Mouse (Mus musculus) cerebellum, postnatal 36 days (tissue): ENCODE measurements at regions not wholly inside any gene's neighbourhood (a gene's known extent, or its start where the extent isn't known, plus 50 kb on each side); places are given as distances from the start of the nearest gene placed in this dataset.
"Not testable (repeated sequence)": the region's sequence is repeated elsewhere in the genome, so short reads cannot be mapped to it uniquely, and the experiment has no call there.

ENCODE experiments used
- DNase-seq, 2 experiments: peaks; one replicate each; pipeline ENCODE4 v3.0.0; 2021 to 2022; ENCODE audit warnings: mixed read lengths in 2 of 2

DNA sequence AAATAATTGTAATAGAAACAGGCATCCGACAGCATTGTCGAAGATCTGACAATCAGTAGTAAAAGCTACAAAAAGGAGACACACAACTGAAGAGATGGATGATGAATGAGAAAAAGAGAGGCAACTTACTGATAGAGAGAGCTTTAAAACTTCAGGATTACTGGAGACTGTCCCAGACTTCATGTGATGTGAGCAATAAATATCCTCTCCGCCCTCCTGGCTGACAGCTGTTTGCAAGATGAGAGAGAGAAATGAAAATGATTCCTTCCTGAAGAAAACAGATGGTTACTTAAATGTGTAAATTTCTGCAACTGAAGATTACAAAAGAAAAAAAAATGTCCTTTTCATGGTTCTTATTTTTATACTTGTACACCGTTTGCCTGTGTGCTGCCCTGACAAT, 306.7 kb upstream of the Ncam2 start:
- DNase-seq: no peak

DNA sequence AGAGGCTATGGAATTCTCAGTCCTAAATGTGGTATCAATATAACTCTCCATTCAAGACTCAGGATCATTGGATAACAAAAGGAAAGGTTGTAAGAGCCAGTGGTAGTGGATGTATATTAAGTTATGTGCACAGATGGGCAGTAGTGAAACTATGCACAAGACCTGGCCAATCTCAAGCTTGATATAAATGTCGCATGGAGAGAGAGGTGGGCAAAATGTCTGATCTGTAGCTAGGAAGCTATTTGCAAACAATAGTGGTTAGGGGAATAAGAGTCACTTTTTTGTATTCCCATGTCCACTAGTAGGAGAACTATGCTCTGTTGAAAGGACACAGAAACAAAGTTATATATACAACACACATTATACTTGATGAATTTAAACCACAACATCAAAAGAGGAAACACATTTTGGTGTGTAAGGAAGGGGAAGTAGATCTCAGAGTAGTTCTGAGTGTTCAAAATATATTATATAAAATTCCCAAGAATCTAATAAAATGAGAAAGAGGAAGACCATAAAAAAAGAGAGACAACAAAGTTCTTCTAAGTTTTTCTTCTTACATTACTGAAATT, 279.7 kb upstream of the Ncam2 start:
- DNase-seq: no peak

DNA sequence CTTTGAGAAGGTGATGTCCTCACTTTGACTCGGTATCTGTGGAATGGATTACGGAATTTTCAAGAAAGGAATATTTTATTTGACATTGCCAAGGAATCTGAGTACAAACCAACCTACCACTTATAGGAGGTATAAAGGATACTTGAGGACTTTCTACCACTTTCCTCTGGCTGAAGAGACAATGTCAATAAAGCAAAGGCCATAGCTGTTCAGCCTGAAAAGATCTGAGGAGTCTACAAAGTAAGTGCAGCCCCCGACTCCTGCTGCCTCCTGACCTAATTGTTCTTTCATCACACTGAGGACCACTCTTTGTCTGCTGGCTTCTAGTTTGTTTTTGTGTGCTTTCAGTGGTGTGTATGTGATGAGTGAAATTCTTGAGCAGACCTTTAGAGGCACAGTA, 269.5 kb upstream of the Ncam2 start:
- no peak for DNase-seq

DNA sequence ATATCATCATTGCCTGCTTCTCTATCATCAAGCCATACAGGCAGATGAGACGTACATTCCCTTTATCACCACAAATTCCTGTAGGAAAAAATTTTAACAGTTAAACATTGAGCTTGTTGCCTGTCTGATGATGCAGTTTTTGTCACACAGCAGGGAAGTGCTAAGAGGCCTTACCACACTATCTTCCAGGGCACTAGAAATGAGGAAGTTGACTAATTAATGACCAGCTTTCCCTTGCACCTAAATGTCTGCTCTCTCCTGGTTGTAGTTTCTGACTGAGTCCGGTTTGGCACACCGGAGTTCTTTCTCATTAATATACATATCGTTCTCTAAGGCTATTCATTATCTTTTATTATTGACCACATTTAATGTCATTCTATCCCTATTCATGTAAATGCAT, 269.0 kb upstream of the Ncam2 start:
- no peak for DNase-seq

DNA sequence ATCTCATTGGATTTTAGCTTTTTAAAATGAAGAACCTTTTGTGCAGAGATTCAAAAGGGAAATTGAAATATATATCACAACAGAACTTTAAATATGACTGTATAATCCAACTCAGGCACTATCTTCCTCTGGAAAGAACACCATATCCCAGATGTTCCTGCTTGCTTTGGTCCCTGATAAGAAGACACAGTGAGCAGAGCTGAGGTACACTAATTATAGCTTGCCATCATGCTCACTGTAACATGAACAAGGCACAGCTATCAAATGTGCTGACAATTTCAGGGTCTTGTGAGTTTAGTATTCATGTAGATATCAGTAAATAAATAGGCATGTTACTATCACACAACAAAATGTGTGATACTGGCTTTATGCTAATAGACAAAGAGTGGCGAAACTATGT, 264.8 kb upstream of the Ncam2 start:
- no peak for DNase-seq

DNA sequence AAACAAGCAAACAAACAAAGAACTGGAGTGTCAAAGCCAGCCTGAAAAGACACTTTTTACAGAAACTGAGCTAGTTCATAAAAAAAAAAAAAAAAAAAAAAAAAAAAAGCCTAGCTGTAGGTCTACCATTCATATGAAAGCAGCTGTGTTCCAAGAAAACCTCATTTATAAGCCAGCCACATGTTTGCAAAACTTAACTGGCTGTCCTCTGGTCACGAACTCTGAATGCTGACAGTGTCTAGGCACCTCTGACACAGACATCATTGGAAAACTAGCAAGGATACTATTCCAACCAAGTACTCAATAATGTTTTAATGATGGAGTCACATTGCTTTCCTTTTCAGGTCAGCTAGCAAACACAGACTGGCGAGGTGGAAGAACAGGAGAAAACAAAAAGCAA, 238.4 kb upstream of the Ncam2 start:
- DNase-seq: no peak

DNA sequence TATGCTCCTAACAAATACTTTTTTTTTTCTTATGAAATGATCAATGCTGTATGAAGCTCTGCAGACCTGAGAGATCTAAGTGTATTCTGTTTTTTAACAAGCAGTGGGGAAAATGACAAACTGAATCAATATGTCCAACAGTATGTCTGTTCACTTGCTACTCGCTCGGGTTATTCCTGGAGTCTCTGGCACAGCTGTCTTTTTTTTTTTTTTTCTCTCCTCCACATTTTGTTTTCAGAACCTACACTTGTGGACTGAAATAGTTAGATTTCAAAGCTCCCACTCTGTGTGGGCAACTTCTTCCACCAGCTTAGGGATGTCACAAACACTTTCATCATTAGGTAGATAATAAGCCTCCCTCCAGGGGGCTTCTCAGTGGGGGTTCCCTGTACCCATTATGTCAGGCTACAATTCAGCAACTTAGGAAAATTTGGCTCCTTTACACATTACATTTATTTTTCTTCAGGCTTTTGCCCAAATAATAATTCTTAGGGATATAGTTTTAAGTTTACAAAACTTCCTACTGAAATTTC, 218.9 kb upstream of the Ncam2 start:
- DNase-seq: no peak

DNA sequence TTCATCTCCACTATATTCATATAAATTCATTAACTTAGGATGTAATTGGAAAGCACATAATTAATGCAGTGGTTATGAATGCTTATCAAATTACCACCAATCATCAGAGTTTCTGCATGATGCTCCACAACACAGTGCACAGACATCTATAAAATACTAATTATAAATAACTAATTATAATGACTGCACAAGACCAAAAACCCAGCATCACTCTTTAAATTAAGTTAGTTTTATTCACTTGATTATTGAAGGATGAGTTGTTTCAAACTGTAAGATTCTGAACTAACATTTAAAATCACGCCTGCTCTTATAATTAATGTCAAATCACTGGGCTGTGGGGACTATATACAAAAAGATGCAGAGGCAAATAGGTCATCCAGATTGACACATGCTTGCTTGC, 212.7 kb upstream of the Ncam2 start:
- no peak for DNase-seq

DNA sequence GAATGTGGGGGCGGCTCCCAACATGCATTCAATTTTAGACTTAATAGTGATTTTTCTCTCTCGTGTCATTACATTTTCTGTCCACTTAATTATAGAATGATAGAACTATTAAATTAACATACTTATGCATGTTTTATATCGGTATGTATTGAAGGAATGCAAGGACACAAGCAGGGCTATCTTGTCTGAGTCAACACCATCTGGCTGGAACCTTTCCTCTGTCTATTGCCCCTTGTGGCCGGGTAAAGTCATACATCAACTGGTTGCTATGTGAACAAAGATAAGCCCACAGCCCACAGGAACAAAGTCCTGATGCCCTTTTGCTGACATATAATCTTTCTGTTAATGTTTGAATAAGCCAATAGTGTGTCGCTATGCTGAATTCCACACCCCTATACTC, 163.7 kb upstream of the Ncam2 start:
- DNase-seq: not testable (repeated sequence)

DNA sequence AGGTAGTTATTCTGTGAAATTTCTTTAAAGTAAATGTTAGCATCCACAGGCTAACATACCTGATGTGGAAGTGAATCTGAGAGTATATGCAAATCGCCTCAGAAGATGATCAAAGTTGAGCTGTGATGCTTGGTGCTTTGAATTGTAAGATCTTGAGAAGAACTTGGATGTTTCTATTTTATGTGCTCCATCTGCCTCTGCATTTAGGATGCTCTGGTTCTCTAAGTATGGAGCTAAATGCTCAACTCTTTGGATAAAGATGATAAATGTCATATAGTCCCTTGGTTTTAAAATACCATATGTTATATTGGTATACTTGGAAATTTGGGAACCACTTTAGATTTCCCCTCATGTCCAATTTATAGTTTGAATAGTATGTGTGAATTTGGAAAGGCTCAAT, 159.2 kb upstream of the Ncam2 start:
- DNase-seq: no peak

DNA sequence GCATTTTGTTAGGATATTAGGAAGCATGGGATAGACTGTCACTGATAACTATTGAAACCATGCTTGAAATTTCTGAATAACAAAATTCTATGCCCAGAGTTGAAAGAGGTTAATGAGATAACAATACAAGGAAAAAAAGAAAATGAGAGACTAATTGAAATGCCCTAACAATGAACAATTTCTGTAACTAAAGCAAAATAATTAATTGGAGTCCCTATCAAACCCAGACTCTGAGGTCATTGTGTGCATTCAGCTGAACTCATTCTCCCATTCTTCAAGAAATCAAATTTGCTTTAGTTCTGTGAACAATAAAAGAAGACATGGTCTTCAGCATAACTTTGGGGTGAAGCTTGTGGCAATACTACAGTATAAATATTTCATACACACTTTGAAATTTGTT, 154.8 kb upstream of the Ncam2 start:
- DNase-seq: no peak

DNA sequence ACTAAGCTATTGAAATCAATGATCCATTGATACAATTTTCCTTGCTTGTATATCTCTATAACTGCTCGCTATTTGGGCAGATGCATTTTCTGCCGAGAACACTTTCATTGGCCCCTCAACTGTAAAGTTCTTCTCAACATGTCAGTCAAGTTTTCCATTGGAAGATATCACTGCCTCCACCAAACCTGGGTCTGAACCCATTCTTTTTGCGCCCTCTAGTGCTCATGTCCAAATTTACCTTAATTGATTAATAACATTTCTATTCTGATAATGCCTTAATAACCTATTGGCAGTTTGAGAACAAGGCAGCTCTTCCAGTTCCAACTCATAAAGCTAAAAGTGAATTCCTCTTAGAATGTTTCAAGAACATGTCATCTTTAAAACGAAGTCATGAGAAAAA, 132.2 kb upstream of the Ncam2 start:
- peak in 1 of 2 experiments; percentile 2 for DNase-seq
